Mouse (Mus musculus) kidney, embryonic 14.5 days (tissue): ENCODE measurements at regions not wholly inside any gene's neighbourhood (a gene's known extent, or its start where the extent isn't known, plus 50 kb on each side); places are given as distances from the start of the nearest gene placed in this dataset.

Experiments used
- ATAC-seq: fragments of 200-750 bp; cut with Nextera tagmentation; 2 replicates; pipeline ENCODE4 v1.8.0; 2017; ENCODE audit warnings: moderate number of reproducible peaks, mild to moderate bottlenecking, moderate TSS enrichment, moderate library complexity; ENCODE audit not compliant: low FRiP score, low TSS enrichment
- H3K27ac ChIP-seq: fragments of 300-500 bp; sonication (generic); 2 replicates; pipeline ENCODE4 v1.5.1; 2014; ENCODE audit warnings: low read depth, mild to moderate bottlenecking, low read length, moderate library complexity, mixed read lengths
- H3K27me3 ChIP-seq: fragments of 300-500 bp; sonication (generic); 2 replicates; pipeline ENCODE4 v1.6.1; 2014; ENCODE audit warnings: mild to moderate bottlenecking, low read length; ENCODE audit not compliant: control insufficient read depth, insufficient read depth
- H3K36me3 ChIP-seq: fragments of 300-500 bp; sonication (generic); 2 replicates; pipeline ENCODE4 v1.6.1; 2014; ENCODE audit warnings: low read length, mixed read lengths; ENCODE audit not compliant: control insufficient read depth, insufficient read depth
- H3K4me1 ChIP-seq: fragments of 300-500 bp; sonication (generic); 2 replicates; pipeline ENCODE4 v1.6.1; 2014; ENCODE audit warnings: low read length, mixed read lengths; ENCODE audit not compliant: control insufficient read depth, insufficient read depth
- H3K4me2 ChIP-seq: fragments of 300-500 bp; sonication (generic); replicated peaks from 2 replicates; pipeline ENCODE4 v1.6.1; 2014; ENCODE audit warnings: low read depth, mild to moderate bottlenecking, low read length
- H3K4me3 ChIP-seq: fragments of 300-500 bp; sonication (generic); 2 replicates; pipeline ENCODE4 v1.5.1; 2014; ENCODE audit warnings: mild to moderate bottlenecking, low read length
- H3K9ac ChIP-seq: fragments of 300-500 bp; sonication (generic); 2 replicates; pipeline ENCODE4 v1.6.1; 2014; ENCODE audit warnings: low read depth, mild to moderate bottlenecking, low read length, moderate library complexity
- H3K9me3 ChIP-seq: fragments of 300-500 bp; sonication (generic); 2 replicates; pipeline ENCODE4 v1.6.1; 2016; ENCODE audit warnings: low read length; ENCODE audit not compliant: control insufficient read depth
- WGBS: fragments of 180-500 bp; shearing (Covaris S2); extraction: QIAGEN DNeasy Blood & Tissue Kit; methylation state at CpG from one replicate; pipeline ENCODE4 v1.1.7; 2014; 5-methylcytosine and 5-hydroxymethylcytosine counted together

DNA sequence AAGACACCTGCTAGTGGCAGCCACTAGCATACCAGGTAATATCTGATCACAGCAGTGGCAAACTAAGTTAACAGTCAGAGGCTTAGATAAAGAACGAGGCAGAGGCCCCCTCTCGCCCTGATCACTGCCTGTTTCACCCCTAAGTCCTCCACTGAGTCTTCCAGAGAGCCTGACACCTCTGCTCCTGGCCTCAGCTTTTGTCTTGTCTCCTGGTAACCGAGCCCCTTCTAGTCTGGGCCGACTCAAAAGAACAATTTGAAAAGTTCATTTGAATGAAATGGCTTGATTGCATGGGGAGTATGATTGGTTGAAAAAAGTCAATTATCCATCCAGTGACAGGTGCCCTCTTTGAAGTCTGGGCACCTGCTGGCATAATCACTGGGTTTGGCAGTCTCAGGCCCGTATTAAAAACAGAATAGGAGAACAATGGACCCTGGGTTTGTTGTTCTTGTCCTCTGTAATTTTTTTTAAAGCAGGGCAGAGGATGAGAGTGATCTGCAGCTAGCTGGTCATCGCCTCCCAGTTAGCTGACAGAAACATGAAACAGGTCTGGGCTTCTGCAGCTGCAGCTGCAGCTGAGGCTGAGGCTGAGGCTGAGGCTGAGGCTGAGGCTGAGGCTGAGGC, 289.8 kb upstream of the Slco3a1 start:
- H3K36me3 ChIP-seq, result no peaks in the 10 kb centered on the region
- ATAC-seq, result no peak
- H3K4me3 ChIP-seq, result no peak overlapping the region
- no peaks in the 10 kb centered on the region for H3K9me3 ChIP-seq
- no peak overlapping the region for H3K9ac ChIP-seq
- H3K27ac ChIP-seq, result no peak overlapping the region
- 25% methylated on average over 6 of the region's 6 CpGs for WGBS
- H3K27me3 ChIP-seq, result no peaks in the 10 kb centered on the region
- H3K4me2 ChIP-seq, result no peak overlapping the region
- H3K4me1 ChIP-seq, result no peaks in the 10 kb centered on the region

DNA sequence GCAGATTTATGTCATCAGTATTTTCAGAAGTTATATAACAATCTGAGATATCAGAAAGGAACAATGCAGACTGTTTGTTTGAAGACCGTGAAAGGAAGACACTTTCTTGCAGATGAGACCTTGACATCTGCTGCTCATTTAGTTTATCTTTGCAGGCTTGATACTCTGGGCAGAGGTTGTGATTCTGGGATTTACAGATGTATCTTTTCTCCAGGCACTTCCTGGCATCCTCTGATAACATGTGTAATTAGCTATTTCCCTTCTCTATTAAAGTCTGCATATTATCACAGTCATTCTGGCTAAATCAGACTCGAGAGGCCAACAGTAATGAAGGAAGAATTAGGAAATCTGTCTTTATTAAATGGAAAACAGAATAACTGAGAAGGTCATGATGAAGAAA, 268.7 kb upstream of the Slco3a1 start:
- Histone ChIP-seq H3K9ac (no peak overlapping the region), H3K9me3 (no peaks in the 10 kb centered on the region), H3K4me1 (no peaks in the 10 kb centered on the region), H3K4me3 (no peak overlapping the region), H3K4me2 (no peak overlapping the region), H3K36me3 (no peaks in the 10 kb centered on the region), H3K27ac (no peak overlapping the region), H3K27me3 (no peaks in the 10 kb centered on the region)
- WGBS, result 72% methylated on average over 2 of the region's 2 CpGs
- ATAC-seq, result no peak

DNA sequence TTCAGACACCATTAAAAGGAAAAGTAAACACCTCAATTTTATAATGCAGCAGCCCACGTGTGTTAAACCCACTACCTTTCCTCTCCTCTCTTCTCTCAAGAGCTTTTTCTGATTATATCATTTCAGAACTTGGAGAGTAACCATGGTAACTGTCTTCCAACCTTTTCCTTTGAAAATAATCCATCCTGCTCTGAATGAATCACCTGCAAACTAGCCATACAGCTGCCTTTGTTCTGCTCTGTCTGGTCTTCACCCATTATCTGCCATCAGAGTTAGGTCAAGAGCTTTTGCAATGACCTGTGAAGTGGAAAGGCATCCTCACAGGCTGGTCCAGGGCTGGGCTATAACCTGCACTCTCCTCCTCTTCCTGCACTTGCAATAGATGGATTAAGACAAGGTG, 238.7 kb upstream of the Slco3a1 start:
- Histone ChIP-seq H3K4me2 (no peak overlapping the region), H3K27me3 (no peaks in the 10 kb centered on the region), H3K9ac (no peak overlapping the region), H3K9me3 (no peaks in the 10 kb centered on the region), H3K4me1 (no peaks in the 10 kb centered on the region), H3K4me3 (no peak overlapping the region), H3K36me3 (no peaks in the 10 kb centered on the region), H3K27ac (no peak overlapping the region)
- WGBS, result 61% methylated on average over 1 of the region's 1 CpGs
- ATAC-seq, result no peak

DNA sequence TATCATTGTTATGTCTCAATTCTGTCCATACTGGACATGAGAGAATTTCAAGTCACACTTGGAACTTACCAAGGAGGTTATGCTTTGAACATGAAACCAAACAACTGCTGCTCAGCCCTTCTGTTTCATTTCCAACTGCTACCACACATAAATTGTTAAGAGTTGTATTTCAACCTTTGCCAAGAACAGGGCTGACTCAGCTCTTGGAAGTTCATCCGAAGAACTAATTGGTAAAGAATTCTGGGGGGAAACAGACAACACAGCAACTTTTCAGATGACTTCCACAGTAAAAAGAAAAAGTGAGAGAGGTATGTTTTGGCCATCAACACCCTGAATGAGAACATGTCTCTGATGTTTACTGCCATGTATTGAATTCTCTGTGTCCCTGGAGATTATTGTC, 234.1 kb upstream of the Slco3a1 start:
- no peak overlapping the region for H3K27ac ChIP-seq
- H3K36me3 ChIP-seq, result no peaks in the 10 kb centered on the region
- ATAC-seq, result no peak
- no peaks in the 10 kb centered on the region for H3K4me1 ChIP-seq
- H3K4me2 ChIP-seq, result no peak overlapping the region
- no peaks in the 10 kb centered on the region for H3K9me3 ChIP-seq
- 63% methylated on average over 1 of the region's 1 CpGs for WGBS
- H3K27me3 ChIP-seq, result no peaks in the 10 kb centered on the region
- no peak overlapping the region for H3K4me3 ChIP-seq
- no peak overlapping the region for H3K9ac ChIP-seq

DNA sequence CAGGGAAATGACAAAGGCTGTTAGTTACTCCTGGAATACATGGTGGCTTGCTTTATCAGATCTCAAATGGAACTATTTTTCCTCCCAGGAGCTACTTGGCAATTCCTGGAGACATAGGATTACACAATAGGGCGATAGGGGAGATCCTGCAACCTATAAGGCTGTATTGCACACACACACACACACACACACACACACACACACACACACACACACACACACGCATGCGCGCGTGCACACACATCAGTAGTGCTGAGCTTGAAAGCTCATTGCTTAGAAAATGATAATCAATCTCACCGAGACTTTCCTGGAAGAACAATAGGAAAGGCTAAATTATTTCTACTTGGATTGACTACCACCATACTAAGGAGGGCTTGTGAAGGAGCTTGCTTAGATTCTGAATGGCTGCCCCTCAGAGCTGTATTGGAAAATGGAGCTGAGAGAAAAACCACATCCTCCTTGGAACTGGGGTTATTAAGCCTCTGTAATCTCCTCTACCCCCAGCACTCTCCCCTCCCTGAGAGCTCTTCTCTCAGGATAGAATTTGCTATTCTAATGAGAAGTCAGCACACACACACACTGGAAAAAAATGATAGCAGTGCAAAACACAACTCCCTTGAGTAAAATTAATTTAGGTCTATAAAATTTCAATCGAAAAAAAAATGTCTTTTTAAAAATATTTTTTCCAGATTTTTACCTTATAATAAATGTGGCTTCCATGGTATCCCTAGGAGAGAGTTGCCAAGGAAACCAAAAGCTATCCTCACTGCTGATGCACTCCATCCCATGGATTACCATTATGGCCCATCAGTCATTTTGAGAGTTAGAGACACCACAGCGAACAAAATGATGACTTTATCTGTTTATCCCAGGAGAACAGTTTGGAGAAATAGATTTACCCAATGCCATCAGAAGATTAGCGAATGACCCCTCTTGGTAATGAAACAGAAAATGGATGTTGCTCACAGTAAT, 217.1 kb upstream of the Slco3a1 start:
- no peak for ATAC-seq
- Histone ChIP-seq H3K9ac (no peak overlapping the region), H3K36me3 (no peaks in the 10 kb centered on the region), H3K9me3 (no peaks in the 10 kb centered on the region), H3K4me2 (no peak overlapping the region), H3K4me3 (no peak overlapping the region), H3K27me3 (no peaks in the 10 kb centered on the region), H3K4me1 (no peaks in the 10 kb centered on the region), H3K27ac (no peak overlapping the region)
- WGBS, result 90% methylated on average over 9 of the region's 9 CpGs

DNA sequence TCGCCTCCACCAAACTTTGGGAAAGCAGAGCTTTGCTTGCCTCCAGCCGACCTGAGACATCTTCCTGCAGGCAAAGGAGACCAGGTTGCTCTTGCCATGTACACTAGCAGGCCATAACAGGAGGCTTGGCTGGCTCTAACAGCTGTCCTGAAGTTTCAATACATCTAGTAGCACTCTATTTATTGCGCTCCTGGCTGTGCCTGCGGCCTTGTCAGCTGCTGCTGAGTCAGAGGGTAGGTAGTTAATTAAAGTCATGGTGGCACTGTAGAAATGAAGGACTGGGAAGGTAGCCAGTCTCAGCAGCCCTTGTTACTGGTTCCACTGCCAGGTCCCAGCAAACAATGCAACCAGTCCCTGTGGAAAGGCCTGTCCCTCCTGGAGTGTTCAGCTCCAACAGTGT, 212.0 kb upstream of the Slco3a1 start:
- Histone ChIP-seq H3K4me2 (no peak overlapping the region), H3K4me3 (no peak overlapping the region), H3K36me3 (no peaks in the 10 kb centered on the region), H3K4me1 (no peaks in the 10 kb centered on the region), H3K9me3 (no peaks in the 10 kb centered on the region), H3K27ac (no peak overlapping the region), H3K9ac (no peak overlapping the region), H3K27me3 (no peaks in the 10 kb centered on the region)
- WGBS, result 88% methylated on average over 4 of the region's 4 CpGs
- ATAC-seq, result no peak

DNA sequence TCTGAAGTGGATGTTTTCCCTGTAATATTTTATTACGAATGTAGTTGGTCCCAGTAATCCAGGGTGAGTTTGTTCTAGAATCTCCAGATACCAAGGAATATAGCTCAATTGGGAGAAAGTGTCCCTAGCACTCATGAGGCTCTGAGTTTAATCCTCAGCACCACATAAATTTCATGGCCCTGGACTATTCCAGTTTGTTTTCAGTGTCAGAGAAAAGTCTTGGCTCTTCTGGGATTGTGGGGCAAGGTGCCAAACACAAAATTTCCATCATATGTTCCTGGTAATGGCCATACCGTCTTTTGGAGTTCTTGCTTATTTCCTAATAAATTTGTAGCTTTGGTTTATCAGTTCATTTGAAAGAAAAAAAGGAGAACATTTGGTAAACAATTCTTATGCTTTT, 202.9 kb upstream of the Slco3a1 start:
- 83% methylated on average over 2 of the region's 2 CpGs for WGBS
- no peak for ATAC-seq
- no peak overlapping the region for H3K27ac ChIP-seq

DNA sequence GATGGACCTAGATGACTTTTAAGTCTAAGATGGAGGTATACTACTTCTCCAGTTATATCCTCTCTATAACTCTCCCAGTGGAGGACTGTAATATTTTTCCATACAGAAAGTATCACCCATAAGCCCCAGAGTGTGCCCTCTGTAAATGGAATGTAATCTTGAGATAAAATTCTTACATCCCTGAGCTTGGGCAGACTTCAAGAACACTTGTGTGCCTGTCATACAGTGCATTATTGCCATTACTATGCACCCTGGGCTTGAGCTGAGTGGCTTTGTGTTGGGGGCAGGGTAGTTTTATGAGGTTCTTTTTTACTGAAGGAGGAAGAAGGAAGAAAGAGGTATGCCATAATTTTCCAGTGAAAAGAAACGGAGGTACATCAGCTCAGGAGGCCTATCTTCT, 193.1 kb upstream of the Slco3a1 start:
- H3K4me2 ChIP-seq, result no peak overlapping the region
- H3K9ac ChIP-seq, result no peak overlapping the region
- no peak overlapping the region for H3K4me3 ChIP-seq
- H3K36me3 ChIP-seq, result no peaks in the 10 kb centered on the region
- 79% methylated on average over 1 of the region's 1 CpGs for WGBS
- H3K9me3 ChIP-seq, result no peaks in the 10 kb centered on the region
- no peak overlapping the region for H3K27ac ChIP-seq
- ATAC-seq, result no peak
- no peaks in the 10 kb centered on the region for H3K27me3 ChIP-seq
- no peaks in the 10 kb centered on the region for H3K4me1 ChIP-seq

More for the DNA sequence above, 202.9 kb upstream of the Slco3a1 start:
- Histone ChIP-seq H3K36me3 (no peaks in the 10 kb centered on the region), H3K4me2 (no peak overlapping the region), H3K4me1 (no peaks in the 10 kb centered on the region), H3K9me3 (no peaks in the 10 kb centered on the region), H3K9ac (no peak overlapping the region), H3K27me3 (no peaks in the 10 kb centered on the region), H3K4me3 (no peak overlapping the region)

DNA sequence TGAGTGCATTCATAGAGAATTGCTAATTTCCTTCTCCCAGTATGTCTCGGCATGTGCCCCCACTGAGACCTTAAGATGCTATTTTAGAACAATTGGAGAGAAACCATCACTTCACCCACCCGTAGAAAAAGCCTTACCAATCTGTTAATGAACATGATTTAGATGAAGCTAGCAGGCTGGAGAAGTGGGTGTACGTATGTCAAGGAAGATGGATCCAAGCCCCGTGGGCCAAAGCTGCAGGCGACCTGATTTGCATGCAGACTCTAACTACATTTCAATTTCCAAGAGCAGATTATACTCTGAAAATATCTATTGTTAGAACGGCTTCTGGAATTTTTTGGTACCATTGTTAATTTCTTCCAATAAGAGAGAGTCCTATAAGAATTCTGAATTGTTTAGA, 180.4 kb upstream of the Slco3a1 start:
- no peak overlapping the region for H3K4me3 ChIP-seq
- H3K4me2 ChIP-seq, result no peak overlapping the region
- no peak overlapping the region for H3K27ac ChIP-seq
- 81% methylated on average over 6 of the region's 6 CpGs for WGBS
- H3K36me3 ChIP-seq, result no peaks in the 10 kb centered on the region
- no peaks in the 10 kb centered on the region for H3K9me3 ChIP-seq
- no peak for ATAC-seq
- no peaks in the 10 kb centered on the region for H3K27me3 ChIP-seq
- no peak overlapping the region for H3K9ac ChIP-seq
- H3K4me1 ChIP-seq, result no peaks in the 10 kb centered on the region
